Mouse (Mus musculus) cerebral cortex, adult 2 months (tissue): ENCODE measurements around the gene Gm10837.

Experiments
- WGBS: fragments of 180-500 bp; shearing (Covaris S2); methylation state at CpG from one replicate; pipeline ENCODE4 v1.1.7; 2018; 5-methylcytosine and 5-hydroxymethylcytosine counted together

Gm10837 gene

GRCm38 (mm10) chr14:122464763-122465741 is 25.3 kb upstream of the Gm10837 start, which contains the start of gene Zic5:
Gene Zic5 (minus strand): TSS chr14:122465677.
- under 1% methylated on average over 53 of the region's 62 CpGs for WGBS

- 56% methylated on average over 13 of the region's 13 CpGs for WGBS
These were observed 24.4 kb upstream of the Gm10837 start for GRCm38 (mm10) chr14:122465931-122466490.

GRCm38 (mm10) chr14:122466756-122467362 is 23.5 kb upstream of the Gm10837 start:
- 79% methylated on average over 7 of the region's 7 CpGs for WGBS

GRCm38 (mm10) chr14:122467926-122468841 is 22.2 kb upstream of the Gm10837 start:
- 39% methylated on average over 23 of the region's 23 CpGs for WGBS

GRCm38 (mm10) chr14:122468971-122469755 is 21.2 kb upstream of the Gm10837 start:
- 34% methylated on average over 28 of the region's 28 CpGs for whole genome bisulfite sequencing

- WGBS: 8% methylated on average over 31 of the region's 31 CpGs
These were observed 18.8 kb upstream of the Gm10837 start for GRCm38 (mm10) chr14:122471449-122472085.

GRCm38 (mm10) chr14:122472161-122472560 is 18.2 kb upstream of the Gm10837 start:
- WGBS: 20% methylated on average over 13 of the region's 13 CpGs

- 40% methylated on average over 5 of the region's 5 CpGs for WGBS
These were observed 17.7 kb upstream of the Gm10837 start for GRCm38 (mm10) chr14:122472647-122473046.

- WGBS: 29% methylated on average over 17 of the region's 17 CpGs
These were observed 17.1 kb upstream of the Gm10837 start for GRCm38 (mm10) chr14:122473211-122473751.

- 2% methylated on average over 57 of the region's 57 CpGs for WGBS
These were observed 16.1 kb upstream of the Gm10837 start for GRCm38 (mm10) chr14:122474041-122474890.

GRCm38 (mm10) chr14:122474891-122475556 is 15.4 kb upstream of the Gm10837 start, which contains the start of gene Zic2:
Gene Zic2 (plus strand): TSS chr14:122475435.
- under 1% methylated on average over 44 of the region's 73 CpGs for WGBS

- under 1% methylated on average over 65 of the region's 65 CpGs for WGBS
These were observed 14.8 kb upstream of the Gm10837 start for GRCm38 (mm10) chr14:122475557-122476040.

- 1% methylated on average over 62 of the region's 62 CpGs for WGBS
These were observed 14.2 kb upstream of the Gm10837 start for GRCm38 (mm10) chr14:122476041-122476821.

- WGBS: 1% methylated on average over 18 of the region's 18 CpGs
These were observed 13.6 kb upstream of the Gm10837 start for GRCm38 (mm10) chr14:122476822-122477215.

GRCm38 (mm10) chr14:122477261-122477671 is 13.1 kb upstream of the Gm10837 start:
- 3% methylated on average over 20 of the region's 20 CpGs for whole genome bisulfite sequencing

- 6% methylated on average over 9 of the region's 9 CpGs for WGBS
These were observed 12.3 kb upstream of the Gm10837 start for GRCm38 (mm10) chr14:122477971-122478573.

- 9% methylated on average over 22 of the region's 22 CpGs for WGBS
These were observed 11.8 kb upstream of the Gm10837 start for GRCm38 (mm10) chr14:122478574-122479011.
